Mouse (Mus musculus) ES-E14 (cell line): Measurements from ENCODE around the gene Hspe1. TPM values are rescaled to one million over a fixed set of nuclear protein-coding genes. Genes with fewer than 3 reads are reported as not detected.
"Not testable (repeated sequence)": the region's sequence is repeated elsewhere in the genome, so short reads cannot be mapped to it uniquely, and the experiment has no call there.

ENCODE experiments used
- DNase-seq: peaks from one replicate; pipeline ENCODE4 v3.0.0-alpha.2; 2013; ENCODE audit warnings: low read depth, low spot score
- H3K27ac ChIP-seq: 2 replicates; pipeline ENCODE4 v1.5.1; 2012; ENCODE audit warnings: low read depth, mild to moderate bottlenecking, low read length, moderate library complexity, mixed read lengths; ENCODE audit not compliant: poor library complexity, insufficient read depth, severe bottlenecking
- H3K36me3 ChIP-seq: 2 replicates; pipeline ENCODE4 v1.6.1; 2012; ENCODE audit warnings: mild to moderate bottlenecking, low read length, moderate library complexity, mixed read lengths; ENCODE audit not compliant: control insufficient read depth, poor library complexity, insufficient read depth, severe bottlenecking
- H3K4me1 ChIP-seq, 2 experiments: fragments of 150-350 bp in 1 of 2; sonication (generic) in 1 of 2; 2 replicates each; pipeline ENCODE4 v1.6.1; 2012; ENCODE audit warnings: low read length in 2 of 2, mild to moderate bottlenecking in 1 of 2, mixed read lengths in 1 of 2; ENCODE audit not compliant: control insufficient read depth in 2 of 2, insufficient read depth in 2 of 2, poor library complexity in 1 of 2
- H3K4me3 ChIP-seq, 2 experiments: fragments of 150-350 bp in 1 of 2; sonication (generic) in 1 of 2; 2 replicates each; pipeline ENCODE4 v1.5.1; 2012; ENCODE audit warnings: low read length in 2 of 2, low read depth in 1 of 2, mild to moderate bottlenecking in 1 of 2, mixed read lengths in 1 of 2; ENCODE audit not compliant: insufficient read depth in 1 of 2, poor library complexity in 1 of 2, severe bottlenecking in 1 of 2
- H3K9ac ChIP-seq: 2 replicates; pipeline ENCODE4 v1.6.1; 2012; ENCODE audit warnings: low read depth, mild to moderate bottlenecking, low read length, mixed read lengths; ENCODE audit not compliant: poor library complexity, insufficient read depth, severe bottlenecking
- H3K9me3 ChIP-seq: fragments of 150-350 bp; sonication (generic); 2 replicates; pipeline ENCODE4 v1.6.1; 2012; ENCODE audit warnings: low read depth, mild to moderate bottlenecking, low read length; ENCODE audit not compliant: control insufficient read depth, insufficient read depth
- CHD2 ChIP-seq: IDR thresholded peaks from 2 replicates; pipeline ENCODE4 v1.6.1; 2014; ENCODE audit warnings: mild to moderate bottlenecking, low read depth, low read length, inconsistent platforms
- HCFC1 ChIP-seq: IDR thresholded peaks from 2 replicates; pipeline ENCODE4 v1.6.1; 2012; ENCODE audit warnings: low read length, inconsistent platforms, borderline replicate concordance; ENCODE audit not compliant: insufficient read depth
- MAFK ChIP-seq: IDR thresholded peaks from 2 replicates; pipeline ENCODE4 v1.6.1; 2014; ENCODE audit warnings: mild to moderate bottlenecking, low read depth, low read length, inconsistent platforms; ENCODE audit not compliant: insufficient read depth
- ZC3H11A ChIP-seq: IDR thresholded peaks from 2 replicates; pipeline ENCODE4 v1.6.1; 2012; ENCODE audit warnings: low read depth, mild to moderate bottlenecking, inconsistent platforms, low read length, borderline replicate concordance
- ZNF384 ChIP-seq: IDR thresholded peaks from 2 replicates; pipeline ENCODE4 v1.6.1; 2012; ENCODE audit warnings: low read depth, low read length, inconsistent platforms
- in situ Hi-C, 2 experiments: fragments of 600-800 bp; cut with MboI; formaldehyde crosslinking; loops; one replicate each; pipeline ENCODE4 v1.15.1; 2025; ENCODE audit warnings: low sequenced_read_pairs in 2 of 2, inconsistent platforms in 1 of 2; ENCODE audit not compliant: unreplicated experiment in 2 of 2
- total RNA-seq: library from RNA; depleted of rRNA; stranded (reverse); fragments of 300-350 nt; gene quantifications from 2 replicates; pipeline ENCODE4 v1.2.3, GENCODE M21; 2012

Hspe1 gene
- total RNA-seq, 1 experiment = 697 TPM

- no peaks in the 10 kb centered on the region for H3K9me3 ChIP-seq
- no peak overlapping the region for H3K27ac ChIP-seq
- in situ Hi-C loops = no loop called here
- no peak for DNase-seq
- H3K9ac ChIP-seq = peak overlapping the region; percentile 89
- H3K4me3 ChIP-seq = peak overlapping the region; percentile 86 to 94
- no peaks in the 10 kb centered on the region for H3K36me3 ChIP-seq
- no peak for TF ChIP-seq ZC3H11A
- TF ChIP-seq MAFK = no peak
- no peak for TF ChIP-seq HCFC1
- no peak for TF ChIP-seq CHD2
- no peak for TF ChIP-seq ZNF384
- H3K4me1 ChIP-seq = peaks cover 4 to 6% of the 10 kb centered on the region in 2 experiments; a peak in 3 of 4 replicates
Measured at GRCm38 (mm10) chr1:55053005-55053404, 34.9 kb upstream of the Hspe1 start.

GRCm38 (mm10) chr1:55053596-55053995, 34.3 kb upstream of the Hspe1 start:
- no peak for TF ChIP-seq ZNF384
- TF ChIP-seq HCFC1 = no peak
- TF ChIP-seq MAFK = no peak
- no peak for TF ChIP-seq ZC3H11A
- no peak for TF ChIP-seq CHD2
- H3K4me3 ChIP-seq = peak overlapping the region; percentile 86 to 94; a peak in 3 of 4 replicates
- H3K4me1 ChIP-seq = peaks cover 6% of the 10 kb centered on the region in 2 experiments
- H3K9ac ChIP-seq = no peak overlapping the region
- no peak overlapping the region for H3K27ac ChIP-seq
- no peak for DNase-seq
- in situ Hi-C loops = no loop called here
- H3K36me3 ChIP-seq = no peaks in the 10 kb centered on the region
- no peaks in the 10 kb centered on the region for H3K9me3 ChIP-seq

GRCm38 (mm10) chr1:55055322-55056115, 32.4 kb upstream of the Hspe1 start:
- H3K9me3 ChIP-seq = no peaks in the 10 kb centered on the region
- in situ Hi-C loops = no loop called here
- H3K9ac ChIP-seq = no peak overlapping the region

DNA sequence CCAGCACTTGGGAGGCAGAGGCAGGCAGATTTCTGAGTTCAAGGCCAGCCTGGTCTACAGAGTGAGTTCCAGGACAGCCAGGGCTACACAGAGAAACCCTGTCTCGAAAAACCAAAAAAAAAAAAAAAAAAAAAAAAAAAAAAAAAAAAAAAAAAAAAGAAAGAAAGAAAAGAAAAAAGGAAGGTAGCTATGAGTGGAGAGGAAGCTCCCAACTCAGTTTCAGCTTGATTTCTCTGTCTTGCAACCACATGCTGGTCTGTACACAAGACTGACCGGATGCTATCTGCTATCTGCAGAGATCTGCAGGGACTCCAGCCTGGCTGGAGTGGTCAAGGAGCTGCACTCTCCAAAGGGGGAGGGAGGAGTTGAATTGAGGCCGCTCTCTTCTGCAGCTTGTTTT, 29.5 kb upstream of the Hspe1 start:
- DNase-seq, in situ Hi-C loops, H3K36me3 ChIP-seq, H3K27ac ChIP-seq, H3K4me1 ChIP-seq, H3K9me3 ChIP-seq, H3K4me3 ChIP-seq: not testable (repeated sequence)
- TF ChIP-seq ZNF384 = peak; percentile 88
- H3K9ac ChIP-seq = peak overlapping the region; percentile 7; the same call in 1 of the 2 replicates

More at GRCm38 (mm10) chr1:55055322-55056115, 32.4 kb upstream of the Hspe1 start:
- H3K27ac ChIP-seq = no peak overlapping the region
- H3K36me3 ChIP-seq = no peaks in the 10 kb centered on the region
- H3K4me1 ChIP-seq = peaks cover 6 to 9% of the 10 kb centered on the region in 2 experiments
- TF ChIP-seq CHD2 = no peak
- no peak for TF ChIP-seq MAFK
- no peak for TF ChIP-seq ZC3H11A
- no peak for TF ChIP-seq HCFC1
- no peak for TF ChIP-seq ZNF384
- no peak overlapping the region for H3K4me3 ChIP-seq
- DNase-seq = no peak

GRCm38 (mm10) chr1:55061099-55061498, 26.8 kb upstream of the Hspe1 start:
- in situ Hi-C loops = no loop called here
- H3K9ac ChIP-seq = no peak overlapping the region
- H3K36me3 ChIP-seq = no peaks in the 10 kb centered on the region; the same call in 1 of the 2 replicates
- no peak for DNase-seq
- peaks cover 2 to 9% of the 10 kb centered on the region in 2 experiments; a peak in 2 of 4 replicates for H3K4me1 ChIP-seq
- TF ChIP-seq HCFC1 (no peak), MAFK (no peak), CHD2 (no peak), ZNF384 (no peak), ZC3H11A (no peak)
- no peaks in the 10 kb centered on the region for H3K9me3 ChIP-seq
- H3K27ac ChIP-seq = no peak overlapping the region
- H3K4me3 ChIP-seq = no peak overlapping the region
